Mouse (Mus musculus): ENCODE measurements around the gene Hipk4. TPM values are rescaled to one million over a fixed set of nuclear protein-coding genes. Genes with fewer than 3 reads are reported as not detected.
A peak's percentile ranks its signal among the peaks of the same experiment; 100 is the strongest.
"Not testable (repeated sequence)": the region's sequence is repeated elsewhere in the genome, so short reads cannot be mapped to it uniquely, and the experiment has no call there.

The Hipk4 gene
- polyA plus RNA-seq, 2 experiments from 2014 or later, result not detected

- not testable (repeated sequence) for ATAC-seq
Measured at GRCm38 (mm10) chr7:27494659-27495367, 28.3 kb upstream of the Hipk4 start.

- no peak for ATAC-seq
Measured at GRCm38 (mm10) chr7:27499036-27499435, 24.0 kb upstream of the Hipk4 start, which contains the start of gene Prx. Gene Prx, plus strand, starts transcription at chr7:27499324.

DNA sequence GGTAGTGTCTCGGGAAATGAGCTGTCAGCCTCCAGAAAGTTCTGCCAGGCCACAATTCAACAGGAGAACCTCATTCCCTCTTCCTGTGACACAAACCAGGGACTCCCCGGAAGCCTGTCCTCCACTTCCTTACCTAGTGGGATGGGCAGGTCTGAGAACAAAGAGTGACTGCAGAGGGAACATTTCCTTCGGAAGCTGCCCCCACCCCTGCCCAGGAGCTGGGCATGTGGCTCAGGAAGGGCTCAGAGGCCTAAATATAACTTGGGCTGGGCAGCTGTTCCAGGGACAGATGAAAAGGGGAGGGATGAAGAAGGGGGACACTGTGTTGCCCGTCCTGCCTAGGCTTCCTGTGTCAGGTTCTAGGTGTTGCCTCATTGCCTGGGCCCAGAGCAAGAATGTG, 21.4 kb upstream of the Hipk4 start:
- ATAC-seq, result no peak

DNA sequence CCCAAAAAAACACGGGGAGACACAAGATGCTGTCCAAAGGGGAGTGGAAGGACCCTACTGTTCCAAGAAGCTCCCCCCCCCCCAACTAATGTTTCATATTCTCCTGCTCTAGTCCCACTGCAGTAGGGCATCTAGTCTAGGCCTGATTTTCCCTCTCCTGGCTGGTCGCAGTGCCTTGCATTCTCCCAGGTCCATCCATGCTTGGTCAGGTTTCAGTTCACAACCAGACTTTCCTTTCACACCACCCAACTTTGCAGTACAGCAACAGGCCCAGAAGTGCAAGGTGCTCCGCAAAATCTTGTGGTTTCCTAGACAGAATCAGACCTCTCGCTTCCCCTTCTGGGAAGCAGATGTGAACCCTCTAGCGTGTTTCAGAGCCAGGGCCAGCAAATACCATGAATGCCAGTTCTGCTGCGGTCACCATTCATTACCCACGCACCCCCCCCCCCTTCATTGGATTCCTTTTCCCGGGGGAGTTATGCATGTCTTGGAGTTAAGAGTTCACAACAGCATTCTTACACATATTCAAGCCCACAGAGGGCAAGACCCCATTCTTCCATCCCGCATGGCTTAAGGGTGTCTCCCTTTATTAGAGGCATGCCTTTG, 16.2 kb upstream of the Hipk4 start:
- ATAC-seq, result no peak

DNA sequence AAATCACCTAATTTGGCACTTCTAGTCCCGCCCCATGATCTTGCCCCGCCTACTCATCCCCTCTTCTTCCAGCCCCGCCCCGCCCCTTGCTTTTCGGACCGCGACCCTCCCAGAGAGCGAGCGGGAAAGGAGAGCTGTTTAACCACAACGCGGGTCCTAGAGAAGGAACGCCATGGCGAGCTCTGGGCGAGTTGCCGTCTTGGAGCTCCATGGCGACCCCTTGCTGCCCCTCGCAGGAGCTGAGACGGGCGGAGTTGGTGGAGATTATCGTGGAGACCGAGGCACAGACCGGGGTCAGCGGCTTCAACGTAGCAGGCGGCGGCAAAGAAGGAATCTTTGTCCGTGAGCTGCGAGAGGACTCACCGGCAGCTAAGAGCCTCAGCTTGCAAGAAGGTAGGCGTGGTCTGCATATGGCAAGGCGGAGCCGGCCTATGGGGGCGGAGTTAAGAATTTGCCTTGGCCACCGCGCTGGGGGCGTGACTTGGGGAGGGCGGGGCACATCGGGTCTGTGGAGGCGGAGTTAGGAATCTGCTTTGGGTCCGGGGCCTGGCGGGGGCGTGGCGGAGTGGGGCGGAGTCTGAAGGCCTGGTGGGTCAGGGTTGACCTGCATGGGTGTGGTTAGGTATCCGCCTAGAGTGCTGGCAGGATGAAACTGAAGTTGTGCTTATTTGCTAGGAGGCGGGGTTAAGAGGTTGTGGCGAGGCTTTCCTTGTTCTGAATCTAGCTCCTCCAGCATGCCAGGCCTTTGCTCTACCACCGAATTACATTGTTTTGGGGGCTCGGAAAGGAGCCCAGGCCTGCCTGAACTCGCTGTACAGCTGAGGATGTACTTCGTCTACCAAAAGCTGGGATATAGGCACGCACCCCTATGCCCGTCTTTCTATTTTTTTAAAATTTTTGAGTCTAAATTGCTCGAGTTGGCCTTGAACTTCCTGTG, 15.1 kb upstream of the Hipk4 start:
- peak; percentile 87 for ATAC-seq

DNA sequence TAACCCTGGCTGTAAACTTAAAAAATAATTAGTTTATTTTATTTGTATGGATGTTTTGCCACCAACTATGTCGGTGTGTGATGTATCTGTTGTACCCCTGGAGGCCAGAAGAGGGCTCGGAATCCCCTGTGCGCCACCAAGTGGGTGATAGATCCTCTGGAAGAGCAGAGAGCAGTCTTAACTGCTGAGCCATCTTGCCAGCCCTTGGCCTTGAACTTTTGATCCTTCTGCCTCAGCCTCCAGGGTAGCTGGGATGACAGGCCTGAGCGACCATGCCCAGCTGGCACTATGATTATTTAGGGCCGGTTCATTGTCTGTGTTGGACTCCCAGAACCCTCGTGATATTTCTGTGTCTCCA, 14.4 kb upstream of the Hipk4 start:
- ATAC-seq, result peak; percentile 62

DNA sequence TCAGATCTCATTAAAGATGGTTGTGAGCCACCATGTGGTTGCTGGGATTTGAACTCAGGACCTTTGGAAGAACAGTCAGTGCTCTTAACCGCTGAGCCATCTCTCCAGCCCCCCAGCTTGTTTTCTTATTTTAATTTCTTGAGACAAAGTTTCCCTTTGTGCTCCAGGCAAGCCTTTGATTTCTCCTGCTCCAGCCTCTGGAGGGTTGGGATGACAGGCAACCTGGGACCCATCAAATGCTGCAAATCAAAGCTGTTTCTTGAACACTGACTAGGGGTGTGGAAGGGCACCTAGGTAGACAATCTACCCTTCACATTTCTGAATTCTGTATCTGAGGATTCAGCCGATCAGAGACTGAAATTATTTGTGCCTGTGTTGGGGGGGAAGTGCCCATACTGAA, 12.3 kb upstream of the Hipk4 start:
- no peak for ATAC-seq

- no peak for ATAC-seq
Measured at GRCm38 (mm10) chr7:27514961-27515360, 8.1 kb upstream of the Hipk4 start.

DNA sequence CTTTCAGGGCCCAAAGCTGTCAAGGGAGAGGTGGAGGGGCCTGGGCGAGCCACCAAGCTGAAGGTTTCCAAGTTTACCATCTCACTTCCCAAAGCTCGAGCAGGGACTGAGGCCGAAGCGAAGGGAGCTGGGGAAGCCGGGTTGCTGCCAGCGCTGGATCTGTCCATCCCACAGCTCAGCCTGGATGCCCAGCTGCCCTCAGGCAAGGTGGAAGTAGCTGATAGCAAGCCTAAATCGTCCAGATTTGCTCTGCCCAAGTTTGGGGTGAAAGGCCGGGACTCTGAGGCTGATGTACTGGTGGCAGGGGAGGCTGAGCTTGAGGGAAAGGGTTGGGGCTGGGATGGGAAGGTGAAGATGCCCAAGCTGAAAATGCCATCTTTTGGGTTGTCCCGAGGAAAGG, 4.8 kb upstream of the Hipk4 start:
- ATAC-seq, result no peak

DNA sequence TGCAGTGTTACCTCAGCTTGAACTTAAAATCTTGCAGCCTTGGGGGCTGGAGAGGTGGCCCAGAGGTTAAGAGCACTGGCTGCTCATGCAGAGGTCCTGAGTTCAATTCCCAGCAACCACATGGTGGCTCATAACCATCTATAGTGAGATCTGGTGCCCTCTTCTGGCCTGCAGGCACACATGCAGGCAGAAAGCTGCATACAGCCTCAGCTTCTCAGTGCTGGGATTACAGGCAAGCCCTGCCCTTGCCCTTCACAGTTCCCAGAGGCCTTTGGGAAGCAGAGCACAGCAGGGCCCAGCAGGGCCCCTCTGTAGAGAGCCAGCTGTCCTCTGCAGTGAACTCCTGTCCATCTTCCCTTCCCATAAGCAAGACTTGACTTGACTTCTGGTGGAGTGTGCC, 3.0 kb upstream of the Hipk4 start:
- no peak for ATAC-seq

- ATAC-seq, result no peak
Measured at GRCm38 (mm10) chr7:27520599-27520998, 2.5 kb upstream of the Hipk4 start.

DNA sequence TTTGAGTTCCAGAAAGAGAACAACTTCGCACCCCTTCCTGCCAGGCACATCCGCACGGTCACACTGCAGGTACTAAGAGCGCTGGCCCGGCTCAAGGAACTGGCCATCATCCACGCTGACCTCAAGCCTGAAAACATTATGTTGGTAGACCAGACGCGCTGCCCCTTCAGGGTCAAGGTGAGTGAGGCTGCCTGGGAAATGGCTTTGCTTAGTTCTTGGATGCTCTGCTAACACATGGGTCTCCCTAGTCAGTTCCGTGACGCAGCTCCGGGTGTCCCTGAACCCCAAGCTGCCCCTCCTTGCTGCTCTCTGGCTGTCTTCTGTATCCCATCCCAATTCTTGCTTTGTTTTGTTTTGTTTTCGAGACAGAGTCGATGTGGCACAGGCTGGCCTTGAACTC, 738 bp downstream of the Hipk4 start:
- no peak for ATAC-seq

GRCm38 (mm10) chr7:27526039-27526827, 3.2 kb downstream of the Hipk4 start:
- ATAC-seq, result peak; percentile 52

- no peak for ATAC-seq
Measured at GRCm38 (mm10) chr7:27529070-27529469, 6.0 kb downstream of the Hipk4 start.

DNA sequence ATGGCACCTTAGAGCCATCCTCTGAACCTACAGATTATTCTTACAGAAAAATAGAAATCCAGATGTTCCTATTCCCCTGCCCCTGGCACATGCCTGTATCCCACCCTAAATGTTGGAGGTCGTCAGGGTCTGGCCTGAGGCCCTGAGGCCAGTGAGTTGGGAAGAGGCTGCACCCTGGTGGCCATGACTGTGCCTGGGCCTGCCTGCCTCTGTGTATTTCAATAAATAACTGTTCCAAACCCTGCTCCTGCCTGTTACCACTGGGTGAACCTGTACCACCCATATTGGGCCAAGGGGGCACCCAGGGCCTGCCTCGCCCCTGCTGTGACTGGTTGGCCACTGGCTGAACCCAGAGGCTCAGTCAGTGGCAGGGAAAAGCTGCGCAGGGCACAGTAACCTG, 7.9 kb downstream of the Hipk4 start:
- no peak for ATAC-seq

- no peak for ATAC-seq
Measured at GRCm38 (mm10) chr7:27531707-27532106, 8.6 kb downstream of the Hipk4 start.

DNA sequence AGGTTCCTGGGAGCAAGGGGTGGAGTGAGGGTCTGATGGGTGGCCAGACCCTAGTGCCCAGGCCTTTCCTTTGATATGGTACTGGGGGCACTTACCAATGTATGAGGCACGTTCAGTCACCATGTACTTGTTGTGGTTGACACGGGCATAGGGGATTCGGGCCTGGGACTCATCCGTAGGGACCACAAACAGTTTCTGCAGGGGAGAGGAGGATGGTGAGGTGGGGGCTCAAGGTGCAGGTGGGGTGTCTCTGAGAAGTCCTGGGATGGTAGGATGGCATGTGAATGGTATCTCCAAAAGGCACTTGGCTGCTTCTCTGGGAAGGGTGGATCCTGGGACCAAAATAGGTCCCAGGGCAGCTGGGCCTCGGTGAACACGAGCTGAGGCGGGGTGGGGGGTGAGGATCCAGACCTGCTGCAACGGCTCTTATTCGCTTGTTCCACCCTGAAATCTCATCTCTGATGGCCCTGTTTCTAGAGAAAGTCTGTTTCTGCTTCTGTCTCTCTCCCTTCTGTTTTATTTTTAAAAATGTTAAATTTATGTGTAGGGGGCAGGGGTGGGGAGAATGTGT, 9.5 kb downstream of the Hipk4 start:
- ATAC-seq, result no peak

GRCm38 (mm10) chr7:27535386-27535785, 12.3 kb downstream of the Hipk4 start:
- ATAC-seq, result no peak

DNA sequence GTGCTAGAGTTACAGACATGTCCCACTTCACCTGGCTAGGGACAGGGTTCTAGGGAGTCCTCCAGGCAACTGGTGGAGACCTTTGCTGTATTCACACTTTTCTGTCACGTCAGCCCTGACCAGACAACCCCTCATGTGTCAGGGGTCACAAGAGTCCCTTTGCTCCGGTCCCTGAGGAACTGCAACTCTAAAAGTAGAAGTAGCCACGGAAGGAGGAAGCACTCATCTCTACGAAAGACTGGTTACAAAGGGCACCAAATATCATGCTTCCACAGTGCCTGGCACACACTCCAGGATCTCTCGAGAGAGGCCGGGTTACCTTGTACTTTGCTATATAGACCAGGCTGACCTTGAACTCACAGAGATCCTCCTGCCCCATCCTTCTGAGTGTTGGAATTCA, 13.6 kb downstream of the Hipk4 start:
- ATAC-seq, result no peak

DNA sequence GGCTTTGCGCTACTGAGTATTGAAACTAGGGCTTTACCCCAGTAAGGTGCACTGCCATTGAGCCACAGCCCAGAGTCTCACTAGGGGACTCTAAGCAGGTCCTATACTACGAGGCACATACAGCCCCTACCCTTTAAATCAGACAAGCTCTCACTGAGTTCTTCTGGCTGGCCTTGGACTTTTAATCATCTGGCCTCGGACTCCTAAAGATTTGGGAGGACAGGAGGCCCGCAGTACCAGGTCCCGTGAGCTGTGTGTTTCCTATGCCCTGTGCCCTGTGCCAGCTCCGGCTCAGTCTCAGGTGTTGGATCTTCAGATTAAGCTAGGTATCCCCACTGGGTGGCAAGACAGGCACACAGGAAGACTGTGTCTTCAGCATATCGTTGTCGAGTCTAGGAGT, 14.9 kb downstream of the Hipk4 start:
- no peak for ATAC-seq

GRCm38 (mm10) chr7:27538797-27539196, 15.7 kb downstream of the Hipk4 start:
- ATAC-seq, result no peak

DNA sequence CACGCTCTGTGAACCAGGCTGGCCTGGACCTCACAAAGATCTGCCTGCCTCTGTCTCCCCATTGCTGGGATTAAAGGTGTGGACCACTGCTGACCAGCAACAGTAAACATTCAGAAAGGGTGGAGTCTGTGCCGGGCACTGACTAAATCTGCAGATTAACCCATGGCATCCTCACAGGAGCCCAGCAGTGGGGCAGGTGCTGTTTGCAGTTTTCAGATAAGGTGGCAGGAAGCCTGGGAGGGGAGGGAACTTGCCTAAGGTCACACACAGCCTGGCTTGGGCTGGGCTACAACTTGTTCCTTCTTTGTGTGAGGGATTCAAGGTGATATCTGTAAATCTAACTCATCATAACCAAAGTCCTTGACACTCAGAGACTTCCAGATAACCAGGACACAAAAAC, 17.5 kb downstream of the Hipk4 start:
- ATAC-seq, result no peak

Data from activated CD4-positive, CD25-positive, alpha-beta regulatory T cell, adult 4 months (primary cell).